In genomic region chr10:94050736-94051135, GRCm38 (mm10) we compare ENCODE assay signal across 24 mouse cellular contexts. TPM values are rescaled to one million over a fixed set of nuclear protein-coding genes. Genes with fewer than 3 reads are reported as not detected.
DNase-seq lines count a peak whose midpoint lies in the region; ATAC-seq lines count a peak whose summit lies in the region.
"Had no signal": no experiment of that assay in that cellular context is flagged by ENCODE, and none has a peak within 500 bp of the region (broad histone marks: within the 10 kb centered on the region; RNA-seq: fewer than 3 reads in every experiment).

No protein-coding gene starts in this region.

- no peaks in the 10 kb centered on the region for H3K9me3 ChIP-seq in liver, embryonic 12.5 days (replicated peaks)
- H3K9me3 ChIP-seq in limb, embryonic 10.5 days (replicated peaks): no peaks in the 10 kb centered on the region
- H3K9me3 ChIP-seq: embryonic facial prominence, embryonic 10.5 days; embryonic facial prominence, embryonic 12.5 days; forebrain, embryonic 13.5 days; forebrain, embryonic 15.5 days; G1E had no signal

- peak; percentile 51 for DNase-seq in heart, adult 11 months
- DNase-seq in heart, postnatal 25 days (ENCODE audit: low spot score): no peak
- DNase-seq in liver: no peak
- DNase-seq in limb, embryonic 10.5 days (ENCODE audit: low spot score): no peak
- DNase-seq: adrenal gland, adult 8-10 months; adrenal gland, postnatal 14 days; adrenal gland, postnatal 36 days; B cell, adult 2 months; cerebellum, adult 11 months; cerebellum, adult 18-20 months; cerebellum, adult 9-10 months; cerebellum, postnatal 10 days; cerebellum, postnatal 25 days; forebrain, postnatal 0 days had no signal

- H3K36me3 ChIP-seq in liver, embryonic 12.5 days: peaks cover 9% of the 10 kb centered on the region
- peaks cover 11% of the 10 kb centered on the region for H3K36me3 ChIP-seq in limb, embryonic 10.5 days
- H3K36me3 ChIP-seq: forebrain, embryonic 15.5 days had no signal

- H3K27ac ChIP-seq in liver, embryonic 12.5 days: peak overlapping the region; percentile 22; the same call in 1 of the 2 replicates
- H3K27ac ChIP-seq in limb, embryonic 10.5 days: no peak overlapping the region
- H3K27ac ChIP-seq: embryonic facial prominence, embryonic 10.5 days; embryonic facial prominence, embryonic 12.5 days; forebrain, embryonic 13.5 days; forebrain, embryonic 15.5 days had no signal

- no peak overlapping the region for H3K9ac ChIP-seq in liver, embryonic 12.5 days
- H3K9ac ChIP-seq: embryonic facial prominence, embryonic 12.5 days; forebrain, embryonic 13.5 days; forebrain, embryonic 15.5 days; forebrain, postnatal 0 days had no signal

- WGBS in liver, embryonic 12.5 days (ENCODE audit: insufficient replicate concordance): 84% methylated on average over 5 of the region's 5 CpGs
- 95% methylated on average over 5 of the region's 5 CpGs for WGBS in limb, embryonic 10.5 days

- peaks cover 69% of the 10 kb centered on the region for H3K4me1 ChIP-seq in liver, embryonic 12.5 days
- H3K4me1 ChIP-seq in limb, embryonic 10.5 days: peaks cover 12% of the 10 kb centered on the region; the same call in 1 of the 2 replicates
- H3K4me1 ChIP-seq: embryonic facial prominence, embryonic 12.5 days; forebrain, embryonic 13.5 days had no signal

- ATAC-seq in liver, embryonic 12.5 days: no peak
- ATAC-seq: activated CD4-positive, CD25-positive, alpha-beta regulatory T cell, adult 4 months; CD4-positive, CD25-positive, alpha-beta regulatory T cell, adult 4 months; forebrain, embryonic 13.5 days; forebrain, embryonic 15.5 days; forebrain, postnatal 0 days; Patski had no signal

- no peak overlapping the region for H3K4me2 ChIP-seq in liver, embryonic 12.5 days
- H3K4me2 ChIP-seq: embryonic facial prominence, embryonic 12.5 days; forebrain, embryonic 13.5 days; forebrain, embryonic 15.5 days had no signal

- no peak overlapping the region for H3K4me3 ChIP-seq in liver, embryonic 12.5 days
- no peak overlapping the region for H3K4me3 ChIP-seq in limb, embryonic 10.5 days
- H3K4me3 ChIP-seq: embryonic facial prominence, embryonic 10.5 days; embryonic facial prominence, embryonic 12.5 days; forebrain, embryonic 13.5 days; forebrain, embryonic 15.5 days had no signal

- intact Hi-C loops in heart, postnatal 25 days (cut with DNase I): no loop called here

- H3K27me3 ChIP-seq in liver, embryonic 12.5 days (replicated peaks): no peaks in the 10 kb centered on the region
- H3K27me3 ChIP-seq in limb, embryonic 10.5 days (ENCODE audit: low read depth, poor library complexity, severe bottlenecking): no peaks in the 10 kb centered on the region
- H3K27me3 ChIP-seq: CH12.LX; embryonic facial prominence, embryonic 12.5 days; forebrain, embryonic 13.5 days; forebrain, embryonic 15.5 days; Patski had no signal

RNA-seq across cellular contexts. Expression of gene Fgd6, which starts 14.9 kb away (rescaled TPM):
- total RNA-seq in heart, postnatal 25 days (2021): 1 to 10 TPM; 5.6 to 6.3 TPM
- polyA plus RNA-seq in liver, embryonic 12.5 days (2016; fragmentation: Nextera tagmentation; extraction: Ambion mirVana): 3.5 and 3.7 TPM in 2 replicates
- polyA plus RNA-seq in limb, embryonic 10.5 days (2016; fragmentation: Nextera tagmentation; extraction: Ambion mirVana): 4.0 and 4.5 TPM in 2 replicates

RNA-seq across cellular contexts. Expression of gene Vezt, which starts 15.1 kb away (rescaled TPM):
- total RNA-seq in heart, postnatal 25 days (2021): 10 to 100 TPM; 38.1 to 40.4 TPM
- polyA plus RNA-seq in liver, embryonic 12.5 days (2016; fragmentation: Nextera tagmentation; extraction: Ambion mirVana): 13.3 and 16.5 TPM in 2 replicates
- polyA plus RNA-seq in limb, embryonic 10.5 days (2016; fragmentation: Nextera tagmentation; extraction: Ambion mirVana): 19.9 and 25.9 TPM in 2 replicates
